Mouse (Mus musculus): ENCODE data around the gene Irf2. TPM values are rescaled to one million over a fixed set of nuclear protein-coding genes. Genes with fewer than 3 reads are reported as not detected.

Irf2 gene
- total RNA-seq, 2 experiments from 2014 or later = 40.6 to 44.3 TPM

DNA sequence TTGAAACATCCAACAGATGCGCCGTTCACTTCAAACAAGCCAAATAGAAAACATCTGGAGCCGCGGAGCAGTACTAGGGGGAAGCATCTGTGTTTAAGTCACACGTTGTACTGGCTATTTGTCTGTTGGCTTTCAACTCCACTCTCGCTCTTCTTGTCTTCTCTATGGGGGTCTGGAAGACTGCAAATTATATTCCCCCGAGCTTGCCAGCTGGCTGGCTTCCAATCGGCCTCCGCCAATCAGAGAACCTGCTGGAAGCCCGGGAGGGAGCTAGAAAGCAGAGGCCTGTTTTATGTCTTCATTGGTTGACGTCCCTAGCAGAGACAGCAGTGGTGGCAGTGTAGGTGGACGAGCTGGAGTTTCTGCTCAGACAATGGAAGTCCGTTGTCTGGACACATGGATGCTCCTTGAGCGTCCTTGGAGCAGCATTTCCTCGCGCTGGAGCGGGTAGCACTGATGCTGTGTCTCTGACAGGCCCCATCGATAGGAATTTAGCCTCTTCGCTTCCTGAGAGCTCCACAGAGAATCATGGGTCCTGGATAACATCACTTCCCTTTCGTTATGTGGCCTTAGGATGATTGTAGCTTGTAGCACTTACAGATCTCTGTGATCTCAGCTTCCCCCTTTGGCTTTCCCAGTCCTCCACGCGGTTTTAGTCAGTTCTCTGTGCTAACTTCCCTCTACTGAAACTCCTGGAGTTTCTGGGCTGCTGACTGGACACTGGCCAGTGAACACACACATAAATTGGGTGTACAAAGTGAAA, 153.2 kb downstream of the Irf2 start:
- DNase-seq (ENCODE audit: low spot score in 2 of 2) = peak; percentile 31 to 40
- intact Hi-C loops (cut with DNase I) = no loop called here

DNA sequence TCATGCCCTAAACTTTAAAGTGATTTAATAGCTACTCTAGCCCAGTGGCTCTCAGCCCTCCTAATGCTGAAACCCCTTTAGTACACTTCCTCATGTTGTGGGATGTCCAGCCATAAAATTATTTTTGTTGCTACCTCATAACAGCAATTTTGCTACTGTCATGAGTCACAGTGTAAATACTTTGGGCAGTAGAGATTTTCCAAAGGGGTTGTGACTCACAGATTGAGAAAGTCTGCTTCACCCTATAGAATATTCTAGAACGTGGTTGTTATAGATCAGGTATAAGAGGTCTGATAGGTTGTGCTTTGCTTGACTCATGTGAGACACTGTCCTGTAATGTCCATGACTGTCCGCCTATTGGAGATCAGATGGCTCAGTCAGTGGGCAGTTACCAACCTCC, 154.9 kb downstream of the Irf2 start:
- DNase-seq (ENCODE audit: low spot score in 2 of 2) = no peak
- intact Hi-C loops (cut with DNase I) = no loop called here

DNA sequence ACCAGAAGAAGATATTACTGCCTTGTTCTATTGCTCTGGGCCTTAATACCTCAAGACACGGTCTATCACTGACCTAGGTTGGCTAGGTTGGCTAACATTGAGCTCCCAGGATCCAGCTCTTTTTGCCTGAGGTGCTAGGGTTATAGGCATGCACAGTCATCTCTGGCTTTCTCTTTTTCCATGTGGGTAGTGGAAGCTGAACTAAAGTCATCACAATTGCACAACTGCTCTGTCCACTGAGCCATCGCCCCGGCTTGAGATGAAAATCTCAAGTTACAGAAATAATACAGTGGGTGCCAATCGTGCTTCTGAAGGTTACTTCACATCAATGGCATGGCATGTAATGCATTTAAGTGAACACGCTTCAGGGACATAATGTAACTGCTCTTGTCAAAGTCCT, 156.5 kb downstream of the Irf2 start:
- intact Hi-C loops (cut with DNase I) = no loop called here
- DNase-seq (ENCODE audit: low spot score in 2 of 2) = no peak

DNA sequence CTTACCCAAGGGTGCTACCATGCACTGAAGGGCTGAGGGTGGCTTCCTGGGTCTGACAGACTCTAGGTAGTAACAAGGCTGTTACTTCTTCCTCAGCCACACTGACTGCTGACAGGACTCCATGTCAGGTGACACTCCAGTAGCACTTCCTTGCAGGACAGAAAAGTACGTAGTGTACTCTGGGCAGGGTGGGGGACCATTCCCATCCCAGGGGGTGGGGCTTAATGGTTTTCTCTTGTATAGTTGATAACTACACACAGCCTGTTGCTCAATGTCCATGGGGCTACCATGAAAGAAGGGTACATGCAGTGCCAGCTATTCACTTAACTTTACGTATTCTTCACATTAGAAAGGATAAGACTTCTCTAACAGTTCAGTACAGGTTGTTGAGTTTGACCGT, 157.2 kb downstream of the Irf2 start:
- intact Hi-C loops (cut with DNase I) = no loop called here
- DNase-seq (ENCODE audit: low spot score in 2 of 2) = no peak

Other genes with a start within 250 kb of the Irf2 start
- gene Cenpu, start 187.7 kb upstream of the Irf2 start, total RNA-seq (2021) = 1 to 10 TPM; 1.6 to 4.1 TPM
- 1 to 10 TPM; 3.2 to 3.8 TPM for gene Primpol, start 122.5 kb upstream of the Irf2 start, total RNA-seq (2021)
- gene Casp3, start 122.4 kb upstream of the Irf2 start, total RNA-seq (2021) = 10 to 100 TPM; 28.7 to 29.7 TPM
- gene Enpp6, start 247.2 kb downstream of the Irf2 start, total RNA-seq (2021) = 10 to 100 TPM; 12.1 to 16.3 TPM

Measured in left cerebral cortex, postnatal 14 days (tissue).